Mouse (Mus musculus): ENCODE results near the gene Aire. TPM values are rescaled to one million over a fixed set of nuclear protein-coding genes. Genes with fewer than 3 reads are reported as not detected.

Gene Aire
- polyA plus RNA-seq, 1 experiment from 2014 or later = not detected

DNA sequence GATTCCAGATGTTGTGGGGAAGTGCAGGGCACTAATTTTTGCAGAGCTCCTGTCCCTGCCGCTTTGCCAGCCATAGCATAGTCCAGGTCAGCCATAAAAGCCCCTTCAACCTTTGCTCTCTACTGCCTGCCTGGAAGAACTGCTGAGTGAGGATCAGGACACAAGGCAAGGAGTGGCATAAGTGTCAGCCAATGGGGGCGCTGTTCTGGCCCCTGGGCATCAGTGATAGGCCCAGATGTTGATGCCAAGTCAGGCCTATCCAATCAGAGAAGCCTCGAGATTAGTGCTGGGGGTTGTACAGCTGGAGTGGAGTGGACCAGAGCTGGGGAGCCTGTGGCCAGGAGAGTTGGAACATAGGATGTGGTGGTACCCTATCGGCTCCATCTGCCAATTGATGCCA, 23.8 kb upstream of the Aire start:
- Histone ChIP-seq H3K4me1 (ENCODE audit: control insufficient read depth, low read depth, low read length) (no peaks in the 10 kb centered on the region; the same call in 1 of the 2 replicates), H3K4me3 (ENCODE audit: low read depth, low read length) (no peak overlapping the region), H3K27ac (ENCODE audit: low read length) (no peak overlapping the region), H3K36me3 (ENCODE audit: control insufficient read depth, insufficient read depth) (no peaks in the 10 kb centered on the region), H3K9ac (ENCODE audit: low read depth, low read length) (no peak overlapping the region), H3K4me2 (ENCODE audit: low read depth, low read length) (no peak overlapping the region), H3K9me3 (replicated peaks; ENCODE audit: control insufficient read depth, low read length) (no peaks in the 10 kb centered on the region), H3K27me3 (ENCODE audit: control insufficient read depth, insufficient read depth, low read depth, low read length) (peaks cover 25% of the 10 kb centered on the region)
- 27% methylated on average over 4 of the region's 4 CpGs for WGBS (ENCODE audit: insufficient replicate concordance)
- ATAC-seq (ENCODE audit: low read depth) = no peak

DNA sequence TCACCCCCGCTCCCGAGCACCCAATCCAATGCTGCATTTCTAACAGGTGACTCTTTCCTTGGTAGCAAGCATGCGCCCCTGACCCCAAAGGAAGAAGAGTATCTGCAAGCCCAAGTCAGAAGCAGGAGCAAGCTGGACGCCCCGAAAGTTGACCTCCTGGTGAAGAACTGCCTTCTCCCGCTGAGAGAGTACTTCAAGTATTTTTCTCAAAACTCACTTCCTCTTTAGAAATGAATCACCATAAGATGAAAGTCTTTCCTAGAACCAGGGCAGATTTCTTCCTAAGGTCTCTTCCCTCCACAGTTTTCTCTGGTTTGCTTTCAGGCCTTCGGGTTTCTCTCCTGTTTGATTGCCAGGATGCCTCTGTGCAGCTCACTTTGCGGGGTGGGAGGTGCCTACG, 19.7 kb upstream of the Aire start:
- WGBS (ENCODE audit: insufficient replicate concordance) = 50% methylated on average over 9 of the region's 9 CpGs
- H3K4me1 ChIP-seq (ENCODE audit: control insufficient read depth, low read depth, low read length) = no peaks in the 10 kb centered on the region
- H3K27me3 ChIP-seq (ENCODE audit: control insufficient read depth, insufficient read depth, low read depth, low read length) = no peaks in the 10 kb centered on the region
- H3K4me2 ChIP-seq (ENCODE audit: low read depth, low read length) = no peak overlapping the region
- H3K9ac ChIP-seq (ENCODE audit: low read depth, low read length) = no peak overlapping the region
- no peak overlapping the region for H3K4me3 ChIP-seq (ENCODE audit: low read depth, low read length)
- no peak overlapping the region for H3K27ac ChIP-seq (ENCODE audit: low read length)
- H3K36me3 ChIP-seq (ENCODE audit: control insufficient read depth, insufficient read depth) = no peaks in the 10 kb centered on the region
- no peaks in the 10 kb centered on the region for H3K9me3 ChIP-seq (replicated peaks; ENCODE audit: control insufficient read depth, low read length)
- ATAC-seq (ENCODE audit: low read depth) = no peak

DNA sequence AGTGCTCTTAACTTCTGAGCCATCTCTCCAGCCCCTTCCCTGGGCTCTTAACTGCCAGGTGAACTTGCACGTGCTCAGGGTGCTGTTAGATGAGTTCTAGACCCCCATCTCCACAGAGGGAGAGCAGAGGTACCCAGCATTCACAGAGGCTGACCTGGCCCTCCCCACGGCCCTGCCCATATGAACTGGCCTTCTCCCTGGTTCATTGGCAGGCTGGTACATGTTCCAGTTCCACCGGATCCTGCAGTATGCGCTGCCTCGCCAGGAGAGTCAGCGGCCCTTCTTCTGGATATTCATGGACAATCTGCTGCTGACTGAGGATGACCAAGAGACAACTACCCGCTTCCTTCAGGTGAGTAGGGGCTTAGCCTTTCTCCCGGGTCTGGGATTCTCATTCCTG, 13.6 kb upstream of the Aire start:
- H3K36me3 ChIP-seq (ENCODE audit: control insufficient read depth, insufficient read depth) = no peaks in the 10 kb centered on the region
- no peak overlapping the region for H3K27ac ChIP-seq (ENCODE audit: low read length)
- no peak overlapping the region for H3K4me2 ChIP-seq (ENCODE audit: low read depth, low read length)
- no peaks in the 10 kb centered on the region for H3K27me3 ChIP-seq (ENCODE audit: control insufficient read depth, insufficient read depth, low read depth, low read length)
- ATAC-seq (ENCODE audit: low read depth) = no peak
- 73% methylated on average over 8 of the region's 8 CpGs for WGBS (ENCODE audit: insufficient replicate concordance)
- no peak overlapping the region for H3K4me3 ChIP-seq (ENCODE audit: low read depth, low read length)
- no peak overlapping the region for H3K9ac ChIP-seq (ENCODE audit: low read depth, low read length)
- H3K4me1 ChIP-seq (ENCODE audit: control insufficient read depth, low read depth, low read length) = no peaks in the 10 kb centered on the region
- H3K9me3 ChIP-seq (replicated peaks; ENCODE audit: control insufficient read depth, low read length) = no peaks in the 10 kb centered on the region

DNA sequence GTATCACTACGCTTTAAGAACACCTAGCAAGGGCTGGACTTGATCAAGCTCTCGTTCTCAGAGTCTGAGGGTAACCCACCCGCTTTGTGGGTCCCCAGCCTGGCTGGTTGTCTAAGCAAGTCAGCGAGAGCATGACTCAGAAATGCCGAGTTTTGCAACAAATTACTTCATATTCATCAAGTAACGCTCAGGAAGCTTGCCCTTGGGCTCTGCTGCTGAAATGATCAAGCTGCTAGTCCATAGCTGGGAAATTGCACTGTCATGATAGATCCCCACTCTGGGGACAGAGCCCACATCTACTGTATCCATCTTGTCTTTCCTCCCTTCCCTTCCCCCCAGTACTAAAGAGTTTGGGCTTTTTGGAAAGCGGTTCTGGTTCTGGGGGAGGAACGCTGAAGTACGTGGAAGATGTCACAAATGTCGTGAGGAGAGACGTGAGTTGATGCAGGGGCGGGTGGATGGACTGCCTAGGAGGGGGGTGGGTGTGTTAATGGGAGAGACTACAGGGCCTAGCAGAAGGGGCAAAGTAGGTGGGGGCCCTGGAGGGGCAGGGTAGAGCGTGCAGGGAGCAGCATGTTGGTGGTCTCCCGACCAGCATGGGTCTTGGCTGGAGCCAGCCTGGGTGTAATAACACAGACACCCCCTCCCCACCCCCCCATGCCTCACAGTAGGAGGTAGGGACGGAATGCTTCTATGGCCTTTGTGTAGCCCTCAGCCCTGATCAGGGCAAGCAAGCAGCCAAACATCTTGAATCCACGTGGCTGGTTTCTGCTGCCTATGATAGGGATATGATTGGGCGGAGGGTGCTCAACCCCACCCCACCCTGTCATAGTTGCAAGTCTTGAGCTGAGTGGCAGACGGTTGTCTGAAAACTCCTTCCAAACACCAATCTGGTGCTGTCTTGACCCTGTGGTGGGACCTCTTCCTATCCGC, 11.5 kb upstream of the Aire start:
- no peak overlapping the region for H3K9ac ChIP-seq (ENCODE audit: low read depth, low read length)
- no peak overlapping the region for H3K27ac ChIP-seq (ENCODE audit: low read length)
- no peaks in the 10 kb centered on the region for H3K36me3 ChIP-seq (ENCODE audit: control insufficient read depth, insufficient read depth)
- no peak overlapping the region for H3K4me2 ChIP-seq (ENCODE audit: low read depth, low read length)
- WGBS (ENCODE audit: insufficient replicate concordance) = 48% methylated on average over 19 of the region's 19 CpGs
- no peak overlapping the region for H3K4me3 ChIP-seq (ENCODE audit: low read depth, low read length)
- H3K9me3 ChIP-seq (replicated peaks; ENCODE audit: control insufficient read depth, low read length) = no peaks in the 10 kb centered on the region
- no peaks in the 10 kb centered on the region for H3K4me1 ChIP-seq (ENCODE audit: control insufficient read depth, low read depth, low read length)
- no peaks in the 10 kb centered on the region for H3K27me3 ChIP-seq (ENCODE audit: control insufficient read depth, insufficient read depth, low read depth, low read length)
- no peak for ATAC-seq (ENCODE audit: low read depth)

DNA sequence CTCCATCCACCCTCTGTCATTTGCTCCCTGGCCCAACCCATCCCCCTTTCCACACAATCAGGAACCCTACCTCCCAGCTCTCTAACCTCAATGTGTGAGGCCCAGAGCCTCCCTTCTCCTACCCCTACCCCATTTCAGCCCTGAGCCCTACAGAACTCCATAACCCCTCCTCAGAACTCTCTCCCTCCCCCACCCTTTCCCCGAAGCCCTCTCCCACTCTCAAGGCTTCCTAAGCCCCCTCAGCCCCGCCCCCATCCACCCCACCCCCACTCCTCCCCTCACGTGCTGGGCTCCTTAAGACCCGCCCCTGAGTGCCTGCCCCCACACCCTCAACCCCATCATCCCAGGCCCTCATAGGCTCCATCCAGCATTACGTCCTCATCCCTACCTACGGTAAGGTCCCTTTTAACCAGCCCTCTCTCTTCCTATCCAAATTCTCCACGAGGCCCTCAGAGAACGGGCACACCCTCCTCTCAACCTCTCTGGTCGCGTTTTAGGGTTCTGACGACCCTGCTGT, 6.2 kb upstream of the Aire start:
- H3K27me3 ChIP-seq (ENCODE audit: control insufficient read depth, insufficient read depth, low read depth, low read length) = no peaks in the 10 kb centered on the region

DNA sequence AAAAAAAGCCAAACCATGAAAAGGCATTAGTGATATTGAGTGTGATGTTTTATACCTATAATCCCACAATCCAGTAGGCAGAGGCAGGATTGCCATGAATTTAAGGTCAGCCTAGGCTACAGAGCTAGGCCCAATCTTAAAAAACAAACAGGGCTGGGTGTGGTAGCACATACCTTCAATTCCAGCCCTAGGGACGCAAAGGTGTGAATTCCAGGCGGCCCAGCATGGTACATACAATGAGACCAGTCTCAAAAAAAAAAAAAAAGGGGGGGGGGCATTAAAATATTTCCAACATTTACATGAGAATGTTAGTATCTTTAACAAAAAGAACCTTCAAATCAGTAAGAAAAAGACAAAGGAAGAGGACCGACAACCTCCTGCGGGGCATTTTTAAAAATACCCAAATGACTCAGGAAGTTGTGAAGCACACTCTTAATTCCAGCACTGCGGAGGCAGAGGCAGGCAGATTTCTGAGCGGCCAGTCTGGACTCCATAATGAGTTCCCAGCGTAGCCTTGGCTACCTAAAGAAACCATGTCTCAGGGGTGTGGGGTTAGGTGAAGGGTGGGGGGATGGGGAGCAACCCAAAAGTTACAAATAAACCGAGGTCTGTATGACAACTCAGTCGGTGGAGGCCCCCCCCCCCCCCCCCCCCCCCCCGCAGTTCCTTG, 4.8 kb upstream of the Aire start:
- Histone ChIP-seq H3K9me3 (replicated peaks; ENCODE audit: control insufficient read depth, low read length) (no peaks in the 10 kb centered on the region), H3K27me3 (ENCODE audit: control insufficient read depth, insufficient read depth, low read depth, low read length) (no peaks in the 10 kb centered on the region), H3K36me3 (ENCODE audit: control insufficient read depth, insufficient read depth) (no peaks in the 10 kb centered on the region), H3K4me3 (ENCODE audit: low read depth, low read length) (no peak overlapping the region), H3K27ac (ENCODE audit: low read length) (no peak overlapping the region), H3K9ac (ENCODE audit: low read depth, low read length) (no peak overlapping the region), H3K4me2 (ENCODE audit: low read depth, low read length) (no peak overlapping the region), H3K4me1 (ENCODE audit: control insufficient read depth, low read depth, low read length) (no peaks in the 10 kb centered on the region; the same call in 1 of the 2 replicates)
- WGBS (ENCODE audit: insufficient replicate concordance) = 63% methylated on average over 9 of the region's 10 CpGs
- no peak for ATAC-seq (ENCODE audit: low read depth)

More for the DNA sequence above, 6.2 kb upstream of the Aire start:
- Histone ChIP-seq H3K4me2 (ENCODE audit: low read depth, low read length) (no peak overlapping the region), H3K4me1 (ENCODE audit: control insufficient read depth, low read depth, low read length) (no peaks in the 10 kb centered on the region), H3K4me3 (ENCODE audit: low read depth, low read length) (no peak overlapping the region), H3K9ac (ENCODE audit: low read depth, low read length) (no peak overlapping the region), H3K36me3 (ENCODE audit: control insufficient read depth, insufficient read depth) (no peaks in the 10 kb centered on the region), H3K9me3 (replicated peaks; ENCODE audit: control insufficient read depth, low read length) (no peaks in the 10 kb centered on the region), H3K27ac (ENCODE audit: low read length) (no peak overlapping the region)
- ATAC-seq (ENCODE audit: low read depth) = no peak
- 43% methylated on average over 10 of the region's 11 CpGs for WGBS (ENCODE audit: insufficient replicate concordance)

DNA sequence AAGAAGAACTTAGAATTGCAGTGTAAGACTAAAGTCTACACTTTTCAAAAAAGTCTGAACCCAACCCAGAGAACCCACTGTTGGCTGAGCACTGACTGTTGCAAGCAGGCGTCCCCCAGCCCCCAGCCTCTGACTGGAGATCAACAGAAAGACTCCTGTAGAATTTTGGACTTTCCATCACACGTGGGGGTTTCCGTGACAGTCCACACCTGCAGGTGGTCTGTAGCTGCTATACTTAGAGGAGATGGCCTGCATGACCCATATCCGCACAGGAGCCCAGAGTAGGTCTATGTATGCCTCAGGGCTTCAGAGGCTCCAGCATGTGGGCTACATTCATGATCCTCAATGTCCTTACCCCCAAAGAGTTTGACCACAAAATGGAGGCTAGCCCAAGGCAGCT, 3.0 kb upstream of the Aire start:
- H3K9me3 ChIP-seq (replicated peaks; ENCODE audit: control insufficient read depth, low read length) = no peaks in the 10 kb centered on the region
- 59% methylated on average over 4 of the region's 4 CpGs for WGBS (ENCODE audit: insufficient replicate concordance)
- H3K27me3 ChIP-seq (ENCODE audit: control insufficient read depth, insufficient read depth, low read depth, low read length) = no peaks in the 10 kb centered on the region; the same call in 1 of the 2 replicates
- ATAC-seq (ENCODE audit: low read depth) = no peak
- no peak overlapping the region for H3K4me3 ChIP-seq (ENCODE audit: low read depth, low read length)
- no peaks in the 10 kb centered on the region; the same call in 1 of the 2 replicates for H3K4me1 ChIP-seq (ENCODE audit: control insufficient read depth, low read depth, low read length)
- no peak overlapping the region for H3K9ac ChIP-seq (ENCODE audit: low read depth, low read length)
- no peak overlapping the region for H3K27ac ChIP-seq (ENCODE audit: low read length)
- no peaks in the 10 kb centered on the region for H3K36me3 ChIP-seq (ENCODE audit: control insufficient read depth, insufficient read depth)
- no peak overlapping the region for H3K4me2 ChIP-seq (ENCODE audit: low read depth, low read length)

DNA sequence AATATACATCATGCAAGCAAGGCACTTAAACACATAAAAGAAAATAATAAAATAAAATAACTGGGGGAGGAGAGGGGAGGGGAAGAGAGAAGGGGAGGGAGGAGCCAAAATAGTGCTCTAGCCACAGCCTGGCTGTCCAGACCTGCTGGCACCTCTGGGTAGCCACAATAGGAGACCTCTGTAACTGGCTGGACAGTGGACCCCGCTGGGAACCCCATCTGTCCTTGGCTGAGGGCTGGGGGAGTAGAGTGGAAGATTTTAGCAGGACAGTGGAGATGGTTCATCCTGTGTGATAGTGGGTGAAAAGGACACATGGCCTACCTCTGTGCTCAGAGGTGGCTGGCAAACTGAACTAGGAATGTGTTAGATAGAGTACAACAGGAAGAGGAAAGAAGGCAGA, 1.1 kb upstream of the Aire start:
- Histone ChIP-seq H3K9me3 (replicated peaks; ENCODE audit: control insufficient read depth, low read length) (no peaks in the 10 kb centered on the region), H3K4me1 (ENCODE audit: control insufficient read depth, low read depth, low read length) (no peaks in the 10 kb centered on the region; the same call in 1 of the 2 replicates), H3K4me3 (ENCODE audit: low read depth, low read length) (no peak overlapping the region), H3K27ac (ENCODE audit: low read length) (no peak overlapping the region), H3K36me3 (ENCODE audit: control insufficient read depth, insufficient read depth) (no peaks in the 10 kb centered on the region), H3K27me3 (ENCODE audit: control insufficient read depth, insufficient read depth, low read depth, low read length) (no peaks in the 10 kb centered on the region; the same call in 1 of the 2 replicates), H3K4me2 (ENCODE audit: low read depth, low read length) (no peak overlapping the region), H3K9ac (ENCODE audit: low read depth, low read length) (no peak overlapping the region)
- WGBS (ENCODE audit: insufficient replicate concordance) = 43% methylated on average over 1 of the region's 1 CpGs
- ATAC-seq (ENCODE audit: low read depth) = no peak

Measured in liver, embryonic 16.5 days (tissue).